8 mouse cellular contexts compared by ENCODE assay signal in the genomic region with DNA sequence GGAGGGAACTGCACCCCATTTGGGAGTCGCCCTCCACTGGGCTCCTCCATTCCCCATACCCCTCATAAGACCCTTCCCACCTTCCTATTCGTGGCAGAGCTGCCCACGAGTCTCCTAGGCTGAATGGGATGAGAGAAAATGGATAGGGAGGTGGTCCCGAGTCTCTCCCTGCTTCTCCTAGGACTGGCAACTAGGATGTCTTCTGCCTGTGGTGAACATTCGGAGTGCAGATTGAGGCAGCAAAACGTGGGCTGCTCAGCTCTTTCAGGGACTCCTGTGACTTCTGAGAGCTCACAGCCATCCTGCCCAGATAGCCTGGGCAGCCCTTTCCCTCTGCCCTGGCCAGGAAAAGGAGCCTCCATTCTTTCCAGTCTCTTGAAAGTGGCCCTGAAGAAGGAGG. TPM values are rescaled to one million over a fixed set of nuclear protein-coding genes. Genes with fewer than 3 reads are reported as not detected.
A peak's percentile ranks its signal among the peaks of the same experiment; 100 is the strongest.
DNase-seq lines count a peak whose midpoint lies in the region; ATAC-seq lines count a peak whose summit lies in the region.

A gene (minus strand): TSS at position 187 of the 400 bp plus-strand sequence.

- H3K4me1 ChIP-seq in embryonic facial prominence, embryonic 12.5 days: peaks cover 13% of the 10 kb centered on the region
- H3K4me1 ChIP-seq in hindbrain, embryonic 15.5 days (replicated peaks): peaks cover 49% of the 10 kb centered on the region
- peaks cover 5% of the 10 kb centered on the region; the same call in 1 of the 2 replicates for H3K4me1 ChIP-seq in liver, embryonic 15.5 days (replicated peaks)

- H3K27ac ChIP-seq in embryonic facial prominence, embryonic 12.5 days: no peak within 1 kb of the TSS
- H3K27ac ChIP-seq in hindbrain, embryonic 15.5 days (replicated peaks): peak within 1 kb of the TSS; percentile 95
- H3K27ac ChIP-seq in liver, embryonic 15.5 days (replicated peaks): no peak within 1 kb of the TSS

- H3K4me3 ChIP-seq in embryonic facial prominence, embryonic 12.5 days: peak within 1 kb of the TSS; percentile 54
- H3K4me3 ChIP-seq in hindbrain, embryonic 15.5 days: peak within 1 kb of the TSS; percentile 88
- H3K4me3 ChIP-seq in liver, embryonic 15.5 days (replicated peaks): peak within 1 kb of the TSS; percentile 42

- H3K9me3 ChIP-seq in embryonic facial prominence, embryonic 12.5 days: no peaks in the 10 kb centered on the region
- no peaks in the 10 kb centered on the region for H3K9me3 ChIP-seq in hindbrain, embryonic 15.5 days
- no peaks in the 10 kb centered on the region for H3K9me3 ChIP-seq in liver, embryonic 15.5 days (replicated peaks)

- no peak for DNase-seq in left cerebral cortex, adult 18-20 months (ENCODE audit: low spot score in 2 of 2)
- no peak for DNase-seq in left cerebral cortex, adult 11 months (ENCODE audit: low spot score)
- DNase-seq in right cerebral cortex, postnatal 36 days (ENCODE audit: low spot score in 2 of 2): no peak
- DNase-seq in ovary, postnatal 14 days (ENCODE audit: low spot score): no peak
- DNase-seq in testis, postnatal 10 days (ENCODE audit: low spot score): no peak

- H3K36me3 ChIP-seq in embryonic facial prominence, embryonic 12.5 days: no peaks in the 10 kb centered on the region
- no peaks in the 10 kb centered on the region for H3K36me3 ChIP-seq in hindbrain, embryonic 15.5 days
- H3K36me3 ChIP-seq in liver, embryonic 15.5 days (replicated peaks): no peaks in the 10 kb centered on the region

- H3K4me2 ChIP-seq in embryonic facial prominence, embryonic 12.5 days (replicated peaks): peak within 1 kb of the TSS; percentile 95
- peak within 1 kb of the TSS; percentile 67 for H3K4me2 ChIP-seq in hindbrain, embryonic 15.5 days
- H3K4me2 ChIP-seq in liver, embryonic 15.5 days: peak within 1 kb of the TSS; percentile 63

- peaks cover 89% of the 10 kb centered on the region for H3K27me3 ChIP-seq in embryonic facial prominence, embryonic 12.5 days
- peaks cover 12% of the 10 kb centered on the region for H3K27me3 ChIP-seq in hindbrain, embryonic 15.5 days
- peaks cover 85% of the 10 kb centered on the region for H3K27me3 ChIP-seq in liver, embryonic 15.5 days

- peak within 1 kb of the TSS; percentile 51 for H3K9ac ChIP-seq in embryonic facial prominence, embryonic 12.5 days
- H3K9ac ChIP-seq in hindbrain, embryonic 15.5 days: peak within 1 kb of the TSS; percentile 86
- no peak within 1 kb of the TSS for H3K9ac ChIP-seq in liver, embryonic 15.5 days

- no peak for ATAC-seq in embryonic facial prominence, embryonic 12.5 days (ENCODE audit: insufficient number of reproducible peaks, insufficient read depth, low FRiP score, low TSS enrichment)
- no peak for ATAC-seq in hindbrain, embryonic 15.5 days (ENCODE audit: low FRiP score, low read depth)
- no peak for ATAC-seq in liver, embryonic 15.5 days (ENCODE audit: insufficient read depth)

- WGBS in embryonic facial prominence, embryonic 12.5 days: 10% methylated on average over 6 of the region's 6 CpGs
- WGBS in hindbrain, embryonic 15.5 days: 11% methylated on average over 6 of the region's 6 CpGs
- WGBS in liver, embryonic 15.5 days (ENCODE audit: insufficient replicate concordance): 9% methylated on average over 6 of the region's 6 CpGs

RNA-seq across cellular contexts. Expression of the gene that starts here (rescaled TPM):
- 100 to 1,000 TPM; 618 to 648 TPM for total RNA-seq in left cerebral cortex, adult 18-20 months (2021)
- polyA plus RNA-seq in embryonic facial prominence, embryonic 12.5 days (2016; fragmentation: Nextera tagmentation; extraction: Ambion mirVana): 2.4 and 2.6 TPM in 2 replicates
- polyA plus RNA-seq in hindbrain, embryonic 15.5 days (2015; fragmentation: Nextera tagmentation; extraction: Ambion mirVana): 125 and 145 TPM in 2 replicates
- polyA plus RNA-seq in liver, embryonic 15.5 days (2015; fragmentation: Nextera tagmentation; extraction: Ambion mirVana): 1.1 and 1.3 TPM in 2 replicates

Comparison
In these comparisons a context has a peak if more than half of its experiments do, and no peak if none do; other contexts are left out.
1. RNA of the gene that starts here (polyA plus RNA-seq): 125 to 145 TPM in hindbrain, embryonic 15.5 days; 2.4 to 2.6 TPM in embryonic facial prominence, embryonic 12.5 days and 1.1 to 1.3 TPM in liver, embryonic 15.5 days; every median in the first group is over 10 times any median in the second.
2. Peak in every context shown above with its lines, with median percentiles within 50 percentile points of each other: H3K4me2 ChIP-seq and H3K4me3 ChIP-seq.